Mouse (Mus musculus) frontal cortex, postnatal 10 days (tissue): ENCODE measurements around the gene Hipk1.

Experiments used
- DNase-seq, 2 experiments: peaks; one replicate each; pipeline ENCODE4 v3.0.0; 2022; ENCODE audit warnings: low spot score in 2 of 2, mixed read lengths in 1 of 2

Hipk1 gene

DNA sequence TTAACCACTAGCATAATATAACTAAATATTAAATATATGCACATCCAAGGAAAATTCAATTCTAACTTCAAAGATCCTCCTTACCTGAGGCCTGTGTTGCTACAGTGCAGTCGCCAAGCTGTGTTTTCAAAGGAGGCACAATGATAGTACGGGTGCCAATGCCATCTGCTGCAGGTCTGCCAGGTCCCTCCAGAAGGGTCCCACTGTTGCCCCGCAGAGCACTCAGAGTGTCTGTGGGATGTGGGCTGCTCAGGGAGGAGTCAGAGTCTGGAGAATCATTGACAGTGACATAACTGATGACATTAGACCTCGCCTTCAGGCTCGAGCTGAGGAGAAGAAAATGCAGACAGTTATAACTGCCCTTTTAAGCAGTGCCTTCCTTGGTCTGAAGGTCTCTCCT lies 44.7 kb downstream of the Hipk1 start:
- no peak for DNase-seq

DNA sequence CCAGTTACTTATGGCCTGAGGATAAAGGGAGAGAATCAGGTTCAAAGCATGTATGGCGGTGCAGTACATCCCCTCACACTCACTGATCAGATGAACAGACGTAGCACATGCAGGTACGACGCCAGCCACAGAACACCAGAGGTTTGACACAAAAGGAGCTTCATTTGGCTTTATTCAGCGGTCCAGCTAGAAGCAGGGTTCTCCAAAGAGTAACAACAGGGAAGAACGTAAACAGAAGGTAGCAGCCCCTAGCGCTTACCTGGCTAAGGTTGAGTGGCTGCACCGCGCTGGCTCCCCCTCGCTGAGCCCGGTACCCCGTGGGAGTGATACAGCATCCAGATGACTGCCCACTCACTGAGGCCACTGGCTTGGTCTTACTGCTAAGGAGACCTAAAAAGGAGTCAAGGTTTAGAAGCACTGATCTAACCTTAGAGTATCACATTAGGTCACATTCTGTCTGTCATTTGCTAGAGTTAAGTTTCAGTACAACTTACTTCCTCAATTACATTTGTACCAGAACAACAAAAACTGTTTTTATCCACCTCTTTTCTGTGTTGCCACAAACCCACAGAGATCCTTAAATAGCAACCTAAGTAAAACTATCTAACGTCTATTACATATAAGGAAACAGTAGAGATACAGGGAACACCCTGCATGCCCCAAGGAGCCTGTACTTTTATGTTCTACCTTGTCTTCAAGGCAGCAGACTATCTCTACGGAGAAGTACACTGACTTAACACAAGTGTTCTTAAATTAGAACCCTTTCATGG lies 46.2 kb downstream of the Hipk1 start:
- DNase-seq: no peak

DNA sequence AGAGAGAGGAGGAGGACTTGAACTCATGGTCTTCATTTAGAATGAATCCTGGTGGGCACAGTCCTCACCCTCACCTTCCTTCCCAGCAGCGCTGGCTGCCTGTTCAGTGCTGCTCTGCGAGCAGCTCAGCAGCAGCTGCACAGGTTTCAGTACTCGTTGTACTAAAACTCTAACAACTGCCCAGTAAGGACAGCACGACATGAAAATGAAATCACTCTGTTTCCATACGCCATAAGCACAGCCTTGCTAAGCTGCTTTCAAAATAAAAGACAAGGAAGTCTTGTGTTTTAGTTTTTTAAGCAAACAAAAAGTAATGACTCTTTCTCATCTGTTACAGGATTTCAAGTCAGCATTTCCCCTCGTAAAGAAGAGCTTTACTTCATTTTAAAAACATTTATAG lies 48.2 kb downstream of the Hipk1 start:
- no peak for DNase-seq

DNA sequence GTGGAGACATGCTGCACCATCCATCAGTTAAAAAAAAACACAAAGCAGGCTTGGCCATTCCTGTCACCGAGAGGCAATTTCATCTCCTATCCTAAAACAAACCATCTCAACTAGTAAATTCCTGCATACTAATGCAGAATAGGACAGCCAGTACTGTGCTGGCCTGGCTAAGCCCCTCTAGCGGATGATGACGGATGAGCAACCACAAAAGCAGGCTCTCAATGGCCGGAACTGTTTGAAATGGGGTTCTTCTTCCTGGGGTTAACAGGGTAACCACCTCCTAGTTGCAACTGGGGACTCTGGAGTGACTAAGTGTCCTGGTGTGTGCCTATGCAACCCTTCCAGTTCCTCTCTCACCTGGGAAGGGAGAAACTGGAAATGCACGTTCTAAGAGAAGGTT lies 51.0 kb downstream of the Hipk1 start:
- DNase-seq: no peak

DNA sequence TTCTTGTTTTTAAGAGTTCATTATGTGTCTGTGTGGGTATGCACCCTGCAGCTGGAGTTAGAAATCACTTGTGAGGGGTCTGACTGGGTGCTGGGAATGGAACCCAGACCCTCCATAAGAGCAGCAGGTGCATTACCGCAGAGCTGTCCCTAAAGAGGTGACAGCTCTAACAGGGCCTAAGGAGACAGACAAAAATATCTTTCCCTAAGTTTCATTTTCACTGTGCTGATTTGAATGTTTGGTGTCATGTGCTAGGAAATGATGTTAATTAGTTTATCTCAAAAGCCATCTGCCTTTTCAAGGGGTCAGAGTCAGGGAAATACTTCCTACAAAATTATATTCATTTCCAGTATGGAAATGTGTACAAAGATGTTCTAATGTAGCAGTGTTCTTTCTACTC lies 52.0 kb downstream of the Hipk1 start, which contains the start of gene Gm10964:
Gene Gm10964, plus strand, starts transcription at position 38 of the 400 bp plus-strand sequence.
- DNase-seq: no peak

DNA sequence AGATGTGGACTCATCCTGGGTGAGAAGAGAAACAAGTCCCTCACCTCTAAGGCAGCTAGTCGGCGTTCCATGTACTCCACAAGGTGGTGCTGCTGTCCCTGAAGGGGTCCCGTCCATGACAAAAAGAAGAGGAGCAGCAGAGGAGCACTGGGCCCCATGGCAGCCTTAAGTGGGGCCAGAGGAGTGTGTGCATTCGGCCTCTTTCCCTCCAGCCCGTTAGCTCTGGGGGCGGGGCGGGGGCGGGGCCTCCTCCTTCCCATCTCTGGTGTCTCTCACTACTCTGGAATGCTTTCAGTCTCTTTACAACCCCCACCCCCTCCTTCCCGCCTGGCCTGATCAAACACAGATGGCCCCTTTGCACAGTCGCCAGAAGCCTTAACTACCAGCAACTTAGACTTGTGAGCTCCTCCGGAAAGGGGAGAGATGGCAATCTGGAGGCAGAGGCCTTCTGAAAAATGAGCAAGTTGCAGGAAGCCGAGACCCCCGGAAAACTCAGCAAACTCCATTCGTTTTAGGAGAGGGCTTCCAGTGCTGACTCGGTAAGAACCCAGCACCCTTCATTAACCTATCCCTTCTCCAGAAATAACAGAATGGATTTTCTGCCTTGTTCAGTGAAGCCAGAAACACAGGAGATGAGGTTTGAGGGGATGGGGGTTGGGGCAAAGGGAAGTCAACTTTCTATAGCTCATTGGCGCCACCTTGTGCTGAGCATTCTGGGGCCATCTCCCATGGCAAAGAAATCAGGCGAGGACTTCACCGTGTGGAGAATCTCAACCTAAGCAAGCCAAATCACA lies 53.4 kb downstream of the Hipk1 start, which contains the start of gene Olfml3:
Gene Olfml3, minus strand, starts transcription at position 224 of the 794 bp plus-strand sequence.
- peak; percentile 74 to 88 for DNase-seq

DNA sequence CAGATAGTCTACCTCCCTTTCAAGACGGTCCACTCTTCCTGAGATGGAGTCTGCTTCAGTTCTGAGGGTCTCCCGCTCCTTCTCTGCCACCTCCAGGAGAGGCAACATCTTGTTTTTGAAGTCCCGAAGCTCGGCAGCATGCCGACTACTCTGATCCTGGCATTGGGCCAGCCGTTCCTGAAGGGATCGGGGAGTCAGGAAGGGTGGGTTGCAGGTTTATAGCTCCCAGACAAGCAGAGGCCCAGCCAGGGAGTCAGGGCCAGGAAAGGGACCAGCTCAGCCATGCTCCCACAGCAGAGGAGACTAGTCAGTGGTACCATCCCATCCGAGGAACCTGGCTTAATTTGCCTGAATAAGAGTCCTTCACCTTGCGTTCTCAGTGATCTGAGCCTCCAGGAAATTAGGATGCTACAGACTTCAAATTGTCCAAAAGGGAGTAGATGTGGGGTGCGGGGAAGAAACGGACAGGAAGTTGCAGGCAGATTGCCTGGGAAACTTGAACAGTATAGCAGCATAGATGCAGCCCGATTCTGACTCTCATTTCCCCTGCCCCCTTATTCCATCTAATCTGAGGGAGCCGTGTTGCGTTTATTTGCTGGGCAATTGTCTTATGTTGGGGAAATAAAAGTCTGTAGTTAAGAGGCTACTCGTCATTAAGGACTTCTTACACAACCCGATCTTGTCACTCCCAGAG lies 54.2 kb downstream of the Hipk1 start:
- peak; percentile 31 to 48 for DNase-seq

DNA sequence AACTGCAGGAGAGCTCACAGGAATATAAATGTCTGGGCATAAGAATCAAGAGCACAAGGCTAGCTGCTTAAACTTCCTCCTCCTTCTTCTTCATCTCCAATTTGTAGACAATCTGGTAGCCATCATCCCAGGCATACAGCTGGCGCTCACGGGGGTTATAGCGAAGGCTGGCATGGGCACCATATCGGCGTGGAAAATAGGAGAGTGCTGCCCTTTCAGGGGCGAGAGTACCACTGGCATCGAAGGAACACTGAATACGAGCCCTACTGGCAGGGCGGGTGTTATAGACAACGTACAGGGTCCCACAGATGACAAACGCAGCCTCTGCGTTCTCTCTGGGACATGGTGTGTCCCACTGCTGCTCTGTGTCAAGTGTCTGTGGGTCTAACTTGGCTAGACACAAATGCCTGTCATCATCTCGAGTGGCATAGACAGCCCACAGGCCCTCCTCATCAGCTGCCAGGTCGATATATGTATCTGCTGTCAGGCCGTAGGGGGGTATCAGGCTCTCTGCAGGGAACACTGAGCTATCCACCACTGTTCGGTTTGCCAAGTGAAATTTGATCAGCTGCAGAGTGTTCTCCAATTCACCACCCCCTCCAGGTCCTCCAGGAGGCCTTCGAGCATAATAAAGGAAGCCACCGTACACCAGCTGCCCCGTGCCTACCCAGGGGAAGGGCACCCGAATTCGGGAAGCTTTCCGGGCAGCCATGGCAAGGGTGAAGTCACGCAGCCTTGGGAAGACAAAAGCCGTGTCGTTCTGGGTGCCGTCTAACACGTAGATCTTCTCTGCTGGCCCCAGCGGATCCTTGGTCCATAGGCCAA lies 55.4 kb downstream of the Hipk1 start:
- DNase-seq: no peak

DNA sequence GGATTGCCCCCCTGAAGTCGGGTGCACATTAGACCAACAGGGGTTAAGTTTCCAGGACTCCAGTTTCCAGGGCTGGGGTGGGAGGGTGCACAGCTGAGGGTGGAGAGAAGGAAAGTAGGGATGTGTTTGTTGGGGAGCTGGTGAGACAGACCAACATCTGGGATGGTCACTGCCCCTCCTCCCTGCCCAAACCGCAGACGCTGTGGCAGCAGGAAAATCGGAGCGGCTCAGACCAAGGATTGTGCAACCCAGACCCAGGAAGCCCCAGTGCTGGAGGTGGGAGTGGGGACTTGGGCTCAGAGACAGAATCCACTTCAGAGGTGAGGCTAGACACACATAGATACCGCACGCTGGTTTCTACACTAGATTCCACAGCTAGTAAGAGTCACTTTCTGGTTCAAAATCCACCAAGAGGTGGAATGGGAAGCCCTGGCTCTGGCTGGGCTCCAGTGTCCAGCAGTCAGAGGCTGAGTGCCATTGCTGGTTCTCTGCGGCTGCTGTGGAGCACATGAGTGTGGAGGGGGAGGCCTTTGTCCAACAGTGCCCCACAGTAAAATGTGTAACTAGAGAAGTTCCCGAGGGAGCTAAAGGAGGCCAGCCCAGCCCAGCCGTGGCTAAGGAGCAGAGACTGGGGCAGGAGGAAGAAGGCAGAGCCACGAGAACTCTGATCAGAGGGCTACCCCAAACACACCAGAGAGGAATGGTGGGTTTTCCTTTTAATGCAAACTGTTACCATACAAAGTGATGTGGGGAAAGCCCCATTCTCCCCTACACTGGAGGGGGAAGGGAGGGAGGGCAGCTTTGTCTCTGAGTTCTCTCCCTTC lies 56.5 kb downstream of the Hipk1 start:
- DNase-seq: peak; percentile 31 to 34

DNA sequence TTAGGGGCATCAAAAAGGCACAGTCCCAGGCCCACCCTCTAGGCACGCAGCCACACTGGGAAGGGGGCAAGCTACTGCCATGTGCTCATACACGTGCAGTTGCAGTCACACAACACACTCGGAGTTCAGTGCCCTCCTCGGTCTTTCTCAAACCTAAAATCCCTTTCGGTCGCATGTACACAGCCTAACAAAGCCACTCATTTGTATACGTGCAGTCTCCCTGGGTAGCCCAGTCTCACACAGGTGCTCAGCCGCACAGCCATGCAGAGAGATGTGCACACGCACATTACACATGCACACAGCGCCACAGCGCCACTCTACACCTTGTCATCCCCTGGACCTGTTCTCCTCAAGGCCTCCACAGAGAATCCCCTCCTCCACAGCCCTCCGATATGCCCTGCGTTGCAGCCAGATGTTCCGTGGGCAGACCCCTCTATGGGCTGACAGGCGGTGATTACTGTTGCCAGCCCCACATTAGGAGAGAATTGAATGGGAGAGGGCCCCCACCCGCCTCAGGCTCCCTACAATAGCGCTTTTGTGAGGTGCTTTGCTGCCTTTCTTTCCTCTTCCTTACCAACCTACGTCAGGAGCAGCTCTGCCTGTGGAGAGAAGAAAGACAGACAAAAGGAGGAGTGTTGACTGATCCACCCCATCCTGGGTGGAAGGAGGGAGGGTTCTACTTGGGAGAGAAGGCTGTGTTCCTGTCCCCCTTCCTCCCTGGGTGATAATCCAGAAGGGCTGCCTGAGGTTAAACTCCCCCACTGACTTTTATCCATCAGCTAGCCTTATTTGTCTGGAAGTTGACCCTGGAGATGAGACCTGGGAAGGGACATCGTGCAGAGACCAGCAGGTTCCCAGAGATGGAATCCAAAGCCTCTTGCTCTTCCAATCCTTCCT lies 57.3 kb downstream of the Hipk1 start:
- peak; percentile 66 to 67 for DNase-seq

DNA sequence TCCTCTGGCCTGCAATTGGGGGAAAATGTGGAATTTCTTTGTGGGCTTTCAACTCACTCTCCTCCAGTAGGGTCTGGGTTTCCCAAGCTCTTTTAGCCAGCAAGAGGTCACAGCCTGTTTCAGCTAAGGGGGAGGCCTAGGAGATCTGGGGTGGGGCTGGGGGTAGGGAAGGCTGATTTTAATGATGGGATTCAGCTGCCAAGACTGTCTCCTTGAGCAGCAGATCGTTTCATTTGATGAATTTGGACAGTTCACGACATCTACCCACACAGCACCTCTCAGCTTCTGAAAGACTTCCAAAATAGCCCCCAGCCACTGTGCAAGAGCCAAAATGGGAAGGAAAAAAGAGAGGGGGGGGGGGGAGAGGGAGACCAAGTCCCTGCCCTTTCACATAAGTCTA lies 58.2 kb downstream of the Hipk1 start:
- no peak for DNase-seq

DNA sequence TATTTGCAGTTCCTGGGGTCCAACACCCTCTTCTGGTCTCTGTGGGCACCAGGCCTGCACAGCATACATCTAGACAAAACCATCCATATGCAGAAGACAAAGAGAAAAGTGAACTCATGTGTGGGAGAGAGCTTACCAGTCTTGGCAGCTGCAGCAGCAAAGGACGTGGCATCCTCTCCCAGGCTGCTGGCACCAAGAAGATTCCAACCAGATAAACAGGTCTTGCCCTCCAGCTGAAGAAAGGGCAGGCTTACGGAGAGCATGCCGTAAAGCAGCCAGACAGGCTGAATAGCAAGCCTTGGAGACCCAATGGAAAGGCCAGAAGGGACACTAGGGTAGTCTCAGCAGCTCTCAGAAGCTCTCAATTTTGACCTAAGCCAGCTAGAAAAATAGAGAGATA lies 59.2 kb downstream of the Hipk1 start:
- no peak for DNase-seq

DNA sequence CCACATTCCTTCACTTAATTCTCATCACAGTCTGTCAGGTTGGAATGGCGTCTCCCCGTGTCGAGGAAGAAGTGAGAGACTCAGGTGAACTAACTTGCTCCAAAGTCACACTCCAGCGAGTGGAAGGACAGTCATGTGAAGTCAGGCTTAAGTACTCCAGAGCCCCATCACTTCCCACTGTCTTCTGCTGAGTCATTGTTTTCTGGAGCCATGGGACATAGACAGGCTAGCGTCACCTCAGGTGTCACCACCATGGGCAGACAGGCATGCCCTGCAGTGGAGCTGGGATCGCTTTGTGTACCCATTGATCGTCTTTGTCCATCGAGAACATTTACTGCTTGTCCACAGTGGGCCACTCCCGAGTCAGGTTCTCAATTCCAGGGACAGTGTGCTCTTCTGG lies 61.5 kb downstream of the Hipk1 start:
- DNase-seq: no peak

DNA sequence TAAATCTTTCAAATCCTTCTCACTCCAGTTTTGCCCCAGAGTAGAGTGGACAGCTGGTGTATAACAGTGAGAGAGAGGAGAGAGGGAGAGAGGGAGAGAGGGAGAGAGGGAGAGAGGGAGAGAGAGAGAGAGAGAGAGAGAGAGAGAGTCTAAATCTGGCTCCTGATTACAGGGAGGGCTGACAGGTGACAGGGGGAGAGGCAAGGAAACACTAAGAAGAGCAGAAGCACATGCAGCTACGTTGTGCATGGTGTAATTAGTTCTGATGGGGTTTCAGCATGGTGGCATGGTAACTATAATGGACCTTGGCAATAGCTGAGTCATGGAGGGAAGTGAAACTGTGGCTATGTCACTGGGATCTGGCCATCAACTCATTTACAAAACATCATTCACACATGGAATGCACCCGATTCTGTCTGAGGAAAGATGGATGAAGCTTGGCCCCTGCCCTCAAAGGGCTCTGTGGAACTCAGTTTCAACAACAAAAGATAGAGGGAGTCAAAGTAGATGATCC lies 63.5 kb downstream of the Hipk1 start:
- DNase-seq: no peak

DNA sequence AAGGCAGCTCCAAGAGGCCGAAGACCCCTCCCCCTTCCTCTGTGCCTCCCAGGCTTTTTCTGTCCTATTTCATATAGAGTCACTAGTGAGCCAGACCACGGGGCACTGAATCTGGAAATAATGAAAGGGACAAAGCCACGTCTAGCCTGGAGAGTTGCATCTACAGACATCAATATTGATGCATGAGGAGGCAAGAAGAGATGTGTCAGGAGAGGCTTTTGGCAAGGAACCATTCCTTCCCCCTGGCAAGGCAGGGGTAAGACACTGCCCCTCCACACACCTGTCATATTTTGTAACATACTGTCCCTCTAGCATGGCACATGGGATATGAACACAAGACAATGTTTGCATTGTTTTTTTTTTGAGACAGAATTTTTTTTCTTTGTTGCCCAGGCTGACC lies 64.7 kb downstream of the Hipk1 start:
- DNase-seq: no peak

DNA sequence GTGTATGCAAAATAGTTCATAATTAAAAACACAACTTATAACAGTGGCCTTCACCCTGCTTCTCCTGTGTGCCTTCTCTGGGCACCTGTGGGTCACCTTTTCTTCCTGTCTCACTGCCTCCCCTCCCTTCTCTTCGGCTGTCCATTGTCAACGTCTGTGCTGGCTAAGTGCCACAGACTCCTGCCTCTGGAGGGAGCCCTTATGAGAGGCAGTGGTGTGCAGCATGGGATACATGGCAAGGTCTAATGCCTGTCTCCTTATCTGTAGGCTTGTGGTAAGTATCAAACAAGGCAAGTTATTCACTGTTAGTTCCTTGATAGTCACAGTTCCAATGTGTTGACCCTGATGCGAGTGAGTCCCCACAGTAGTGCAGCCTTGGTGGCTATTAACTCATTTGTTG lies 67.2 kb downstream of the Hipk1 start:
- DNase-seq: no peak

DNA sequence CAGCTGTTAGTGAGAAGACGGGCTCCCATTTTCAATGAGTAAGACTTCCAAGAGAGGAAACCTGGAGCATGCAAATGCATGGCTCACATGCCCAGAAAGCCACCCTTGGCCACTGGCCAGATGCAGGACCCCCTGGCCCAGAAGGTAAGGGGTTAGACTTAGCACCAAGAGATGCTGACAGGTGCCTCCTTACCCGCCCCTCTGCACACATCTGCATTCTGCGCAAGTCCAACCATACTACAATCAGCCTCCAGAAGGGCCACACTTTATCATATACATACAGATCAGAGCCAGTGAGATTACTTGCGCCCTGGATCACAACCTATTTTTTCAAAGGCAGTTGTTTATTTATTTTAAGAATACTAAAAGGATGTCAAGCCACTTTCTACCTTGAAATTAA lies 72.6 kb downstream of the Hipk1 start:
- DNase-seq: no peak

DNA sequence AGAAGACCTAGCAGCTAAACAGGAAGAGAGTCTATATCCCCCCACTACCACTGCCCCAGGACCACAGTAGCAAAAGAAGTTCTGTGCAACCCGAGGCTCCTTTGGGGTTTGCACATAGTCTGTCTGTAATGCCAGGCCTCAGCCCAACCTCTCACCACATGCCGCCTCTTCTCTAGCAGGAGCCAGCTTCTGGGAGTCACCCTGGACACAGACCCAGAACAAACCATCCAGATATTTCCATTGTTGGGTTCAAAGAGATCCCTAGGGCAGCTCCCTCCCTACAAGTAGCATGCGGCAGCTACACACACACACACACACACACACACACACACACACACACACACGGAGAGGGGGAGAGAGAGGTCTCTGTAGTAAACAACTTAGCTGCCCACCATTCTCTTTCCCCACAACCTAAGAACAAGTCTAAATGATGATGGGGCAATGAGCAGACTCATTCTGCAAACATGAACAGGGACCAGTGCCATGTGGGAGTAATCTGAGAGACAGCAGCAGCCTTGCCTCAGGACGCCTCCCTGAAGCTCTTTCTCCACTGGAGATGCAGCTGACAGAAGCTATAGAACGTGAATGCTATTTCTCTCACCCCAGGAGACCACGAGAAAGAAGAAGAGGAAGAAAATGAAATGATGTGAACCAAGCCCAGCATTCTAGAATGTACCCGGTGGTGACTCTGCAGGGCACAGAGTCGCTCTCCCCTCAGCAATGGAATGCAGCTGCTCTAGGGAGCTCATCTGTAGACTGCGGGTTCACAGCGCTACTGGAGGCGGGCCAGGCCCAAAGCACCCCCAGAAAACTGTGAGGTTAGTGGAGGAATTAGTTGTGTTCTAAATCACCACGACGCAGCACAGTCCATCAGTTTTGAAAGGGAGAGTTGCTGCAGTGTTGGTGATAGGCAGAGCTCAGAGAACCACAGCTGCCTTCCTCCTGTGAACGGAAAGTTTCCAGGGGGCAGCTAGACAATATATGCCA lies 74.3 kb downstream of the Hipk1 start:
- no peak for DNase-seq
